26 mouse cellular contexts compared by ENCODE assay signal in genomic region chr2:137571146-137571545, GRCm38 (mm10).
"Had no signal": no experiment of that assay in that cellular context is flagged by ENCODE, and none has a peak within 500 bp of the region (broad histone marks: within the 10 kb centered on the region; RNA-seq: fewer than 3 reads in every experiment).

No protein-coding gene starts in this region.

- H3K9me3 ChIP-seq: heart, embryonic 13.5 days; heart, embryonic 15.5 days; hindbrain, embryonic 13.5 days; hindbrain, embryonic 15.5 days; kidney, embryonic 15.5 days; limb, embryonic 13.5 days; limb, embryonic 15.5 days; liver, embryonic 12.5 days had no signal

- ATAC-seq: hindbrain, postnatal 0 days; intestine, embryonic 16.5 days; liver, embryonic 12.5 days had no signal

- H3K4me2 ChIP-seq: heart, embryonic 11.5 days; heart, embryonic 13.5 days; heart, embryonic 15.5 days; hindbrain, embryonic 13.5 days; hindbrain, embryonic 15.5 days; kidney, embryonic 15.5 days; limb, embryonic 13.5 days; limb, embryonic 15.5 days; liver, embryonic 12.5 days had no signal

- H3K27me3 ChIP-seq: heart, embryonic 13.5 days; heart, embryonic 15.5 days; hindbrain, embryonic 13.5 days; hindbrain, embryonic 15.5 days; kidney, embryonic 15.5 days; limb, embryonic 13.5 days; limb, embryonic 15.5 days; liver, embryonic 12.5 days had no signal

- H3K4me3 ChIP-seq: heart, embryonic 13.5 days; heart, embryonic 15.5 days; hindbrain, embryonic 13.5 days; hindbrain, embryonic 15.5 days; kidney, embryonic 15.5 days; limb, embryonic 13.5 days; limb, embryonic 15.5 days; liver, embryonic 12.5 days had no signal

- H3K9ac ChIP-seq: heart, embryonic 13.5 days; heart, embryonic 15.5 days; hindbrain, embryonic 13.5 days; hindbrain, embryonic 15.5 days; kidney, embryonic 15.5 days; limb, embryonic 13.5 days; limb, embryonic 15.5 days; liver, embryonic 12.5 days; liver, embryonic 14.5 days had no signal

- H3K4me1 ChIP-seq: heart, embryonic 13.5 days; heart, embryonic 15.5 days; hindbrain, embryonic 13.5 days; hindbrain, embryonic 15.5 days; limb, embryonic 13.5 days; limb, embryonic 15.5 days; liver, embryonic 12.5 days had no signal

- H3K27ac ChIP-seq: heart, embryonic 13.5 days; heart, embryonic 15.5 days; hindbrain, embryonic 13.5 days; hindbrain, embryonic 15.5 days; hindbrain, postnatal 0 days; kidney, embryonic 15.5 days; kidney, postnatal 0 days; limb, embryonic 13.5 days; limb, embryonic 15.5 days; liver, embryonic 12.5 days; liver, embryonic 14.5 days had no signal

- H3K36me3 ChIP-seq: heart, embryonic 13.5 days; heart, embryonic 15.5 days; hindbrain, embryonic 13.5 days; hindbrain, embryonic 15.5 days; kidney, embryonic 15.5 days; limb, embryonic 13.5 days; limb, embryonic 15.5 days; liver, embryonic 12.5 days had no signal

- DNase-seq: gastrocnemius, postnatal 10 days; gastrocnemius, postnatal 25 days; heart, adult 18-20 months; heart, postnatal 14 days; heart, postnatal 36 days; kidney, adult 11 months; kidney, adult 2 months; kidney, adult 9 months; kidney, postnatal 14 days; kidney, postnatal 36 days; layer of hippocampus, adult 9-11 months; left cerebral cortex, postnatal 4 days; lung, adult 18-20 months had no signal
